Mouse (Mus musculus) heart, adult 2 months (tissue): ENCODE data around the gene Rab11fip4. TPM values are rescaled to one million over a fixed set of nuclear protein-coding genes. Genes with fewer than 3 reads are reported as not detected.

ENCODE experiments used
- DNase-seq, 2 experiments: peaks; one replicate each; pipeline ENCODE4 v3.0.0; 2021
- H3K27ac ChIP-seq: fragments of 200-600 bp; 2 replicates; pipeline ENCODE4 v1.8.1; 2022
- H3K27me3 ChIP-seq: fragments of 200-500 bp; 2 replicates; pipeline ENCODE4 v1.6.1; 2012; ENCODE audit warnings: mild to moderate bottlenecking, low read length, inconsistent platforms, mixed read lengths; ENCODE audit not compliant: control insufficient read depth, insufficient read depth
- H3K36me3 ChIP-seq: fragments of 200-500 bp; 2 replicates; pipeline ENCODE4 v1.6.1; 2012; ENCODE audit warnings: low read length, inconsistent platforms; ENCODE audit not compliant: control insufficient read depth, insufficient read depth
- H3K4me1 ChIP-seq: fragments of 200-500 bp; 2 replicates; pipeline ENCODE4 v1.6.1; 2011; ENCODE audit warnings: low read length; ENCODE audit not compliant: control insufficient read depth, insufficient read depth
- H3K4me3 ChIP-seq: fragments of 200-600 bp; 2 replicates; pipeline ENCODE4 v1.8.1; 2022
- H3K79me2 ChIP-seq: fragments of 200-500 bp; replicated peaks from 2 replicates; pipeline ENCODE4 v1.6.1; 2012; ENCODE audit warnings: mild to moderate bottlenecking, inconsistent platforms, low read length, moderate library complexity, mixed read lengths; ENCODE audit not compliant: control insufficient read depth, insufficient read depth
- H3K9ac ChIP-seq: fragments of 200-500 bp; 2 replicates; pipeline ENCODE4 v1.6.1; 2012; ENCODE audit warnings: low read depth, mild to moderate bottlenecking, control low read depth, inconsistent platforms, low read length, mixed read lengths
- CTCF ChIP-seq: fragments of 200-600 bp; IDR thresholded peaks from 2 replicates; pipeline ENCODE4 v1.8.1; 2022; ENCODE audit warnings: antibody characterized with exemption, mild to moderate bottlenecking, moderate library complexity
- EP300 ChIP-seq: fragments of 200-500 bp; IDR thresholded peaks from 2 replicates; pipeline ENCODE4 v1.6.1; 2011; ENCODE audit warnings: low read depth, low read length, control low read depth; ENCODE audit not compliant: insufficient read depth
- POLR2A ChIP-seq: fragments of 200-500 bp; IDR thresholded peaks from 2 replicates; pipeline ENCODE4 v1.6.1; 2011; ENCODE audit warnings: mild to moderate bottlenecking, low read depth, low read length, control low read depth; ENCODE audit not compliant: insufficient read depth
- whole genome bisulfite sequencing: fragments of 180-500 bp; shearing (Covaris S2); methylation state at CpG from one replicate; pipeline ENCODE4 v1.1.7; 2018; 5-methylcytosine and 5-hydroxymethylcytosine counted together
- intact Hi-C: fragments of 180-260 bp; cut with DNase I; formaldehyde crosslinking; loops from one replicate; pipeline ENCODE4 v1.15.1; 2025
- polyA plus RNA-seq: library from polyadenylated mRNA; depleted of rRNA; stranded (reverse); fragments of >200 nt; gene quantifications from 2 replicates; pipeline ENCODE4 v1.2.3, GENCODE M21; 2012
- total RNA-seq, 2 experiments: library from RNA; stranded (reverse); gene quantifications; 2 replicates each; pipeline ENCODE4 v1.2.3; 2021

Rab11fip4 gene
- total and polyA plus RNA-seq, 3 experiments, result 0.11 to 0.66 (median 0.26) TPM

DNA sequence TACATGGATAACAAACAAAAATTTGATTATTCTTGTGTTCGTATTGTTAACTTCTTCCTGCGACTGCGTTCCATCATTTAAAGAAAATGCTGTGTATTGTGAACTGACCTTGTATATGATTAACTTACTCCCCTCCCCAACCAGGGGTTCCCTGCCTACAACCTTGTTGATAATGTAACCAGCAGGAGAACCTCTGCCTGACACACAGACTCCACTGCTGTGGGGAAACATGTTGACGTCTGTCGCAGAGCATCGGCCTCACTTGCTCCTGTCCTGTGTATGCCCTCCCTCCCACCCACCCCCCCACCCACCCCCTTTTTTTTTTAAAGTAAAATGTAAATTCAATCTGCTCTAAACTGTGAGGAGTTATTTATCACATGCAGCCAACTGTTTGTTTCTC lies 9.8 kb upstream of the Rab11fip4 start:
- TF ChIP-seq EP300, result no peak
- no peak for TF ChIP-seq CTCF
- TF ChIP-seq POLR2A, result no peak
- Histone ChIP-seq H3K27ac (no peak overlapping the region), H3K4me1 (no peaks in the 10 kb centered on the region; the same call in 1 of the 2 replicates), H3K36me3 (no peaks in the 10 kb centered on the region), H3K4me3 (no peak overlapping the region), H3K27me3 (no peaks in the 10 kb centered on the region), H3K9ac (no peak overlapping the region), H3K79me2 (no peaks in the 10 kb centered on the region)
- DNase-seq, result no peak
- WGBS, result 87% methylated on average over 6 of the region's 6 CpGs
- intact Hi-C loops, result no loop called here

DNA sequence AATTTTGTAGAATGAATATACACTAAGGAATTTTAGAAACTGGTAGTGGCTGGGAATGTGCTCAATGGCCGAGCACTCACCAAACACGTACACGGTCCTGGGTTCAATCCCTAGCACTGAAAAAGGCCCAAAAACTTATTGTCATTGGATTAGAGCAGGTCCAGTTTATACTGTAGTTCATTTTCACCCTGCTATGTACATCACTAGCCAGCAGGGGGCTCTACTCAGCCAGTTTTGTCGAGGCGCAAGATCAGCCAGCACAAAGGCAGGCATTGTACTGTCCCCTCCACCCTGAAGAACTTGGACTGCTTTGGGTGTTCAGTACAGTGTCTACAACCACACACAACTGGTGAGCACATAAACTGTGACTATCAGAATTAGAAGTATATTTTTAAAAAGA lies 6.8 kb upstream of the Rab11fip4 start:
- no peaks in the 10 kb centered on the region for H3K36me3 ChIP-seq
- H3K9ac ChIP-seq, result no peak overlapping the region
- no peak overlapping the region for H3K4me3 ChIP-seq
- H3K4me1 ChIP-seq, result no peaks in the 10 kb centered on the region
- peak; percentile 39 to 58 for DNase-seq
- intact Hi-C loops, result loop anchor here (1.0 to 2.0 kb wide), 3 partner anchors 41 to 337 kb away; no protein-coding TSS in a partner anchor
- H3K27me3 ChIP-seq, result no peaks in the 10 kb centered on the region; the same call in 1 of the 2 replicates
- H3K27ac ChIP-seq, result no peak overlapping the region
- WGBS, result 3% methylated on average over 5 of the region's 5 CpGs
- TF ChIP-seq POLR2A (no peak), EP300 (peak; percentile 69; the same call in 1 of the 2 replicates), CTCF (peak; percentile 90)
- H3K79me2 ChIP-seq, result no peaks in the 10 kb centered on the region

DNA sequence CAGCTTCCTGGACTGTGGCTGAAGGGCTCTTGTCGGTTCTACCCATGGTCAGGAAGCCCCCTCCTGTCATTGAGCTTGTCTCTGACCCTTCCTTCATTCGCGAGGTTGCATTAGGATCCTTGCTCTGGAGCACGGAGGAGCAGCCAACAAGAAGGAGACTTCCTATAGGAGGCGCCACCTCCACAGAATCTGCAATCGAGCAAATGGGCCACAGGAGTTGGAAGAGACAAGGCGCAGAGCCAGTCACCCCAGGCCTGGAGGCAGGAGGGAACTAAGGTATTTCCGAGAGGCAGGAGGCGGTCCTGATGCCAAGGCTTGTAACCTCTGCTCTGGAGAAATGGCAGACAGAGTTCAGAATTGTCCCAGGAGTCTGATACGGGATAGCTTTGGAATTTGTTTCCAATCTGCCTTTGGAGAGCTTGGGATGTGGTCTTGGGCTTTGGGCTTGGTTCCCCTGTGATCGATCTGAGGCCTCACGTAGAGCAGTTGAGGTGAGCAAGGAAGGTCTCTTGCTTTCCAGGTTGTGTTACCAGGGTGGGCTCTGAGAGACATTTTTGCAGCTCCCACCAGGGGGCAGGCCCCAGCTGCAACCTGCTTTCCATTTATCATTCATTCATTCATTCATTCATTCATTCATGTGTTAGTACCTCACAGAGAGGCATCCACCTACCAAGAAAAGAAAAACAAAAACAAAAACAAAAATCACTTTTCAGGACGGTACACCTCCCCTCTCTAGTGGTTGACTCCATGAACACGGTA lies 1.5 kb upstream of the Rab11fip4 start:
- intact Hi-C loops, result no loop called here
- WGBS, result 42% methylated on average over 14 of the region's 14 CpGs
- DNase-seq, result no peak
- Histone ChIP-seq H3K4me3 (no peak overlapping the region), H3K9ac (no peak overlapping the region), H3K27me3 (peaks cover 12% of the 10 kb centered on the region), H3K27ac (no peak overlapping the region), H3K4me1 (no peaks in the 10 kb centered on the region), H3K36me3 (no peaks in the 10 kb centered on the region), H3K79me2 (no peaks in the 10 kb centered on the region)
- TF ChIP-seq CTCF, result 0 out of 2 replicates have a peak, but pooled peaks have one; percentile 2
- TF ChIP-seq EP300, result no peak
- no peak for TF ChIP-seq POLR2A

DNA sequence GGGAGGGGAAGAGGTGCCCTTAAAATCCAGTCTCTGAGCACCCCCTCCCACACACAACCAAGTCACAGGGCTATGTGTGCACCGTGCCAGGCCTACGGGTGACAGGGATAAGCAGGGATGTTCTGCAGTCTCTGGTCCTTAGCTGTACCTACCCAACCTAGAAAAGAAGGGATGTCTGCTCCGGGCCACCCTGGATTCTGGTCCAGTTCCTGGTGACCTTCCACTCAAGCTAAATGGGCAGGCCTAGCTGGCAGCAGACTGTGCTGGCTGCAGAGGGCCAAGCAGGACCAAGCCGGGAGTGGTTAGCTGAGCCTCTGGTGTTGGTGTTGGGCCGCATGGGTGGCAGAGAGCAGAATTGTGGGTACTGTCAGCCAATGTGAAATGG lies 571 bp downstream of the Rab11fip4 start:
- Histone ChIP-seq H3K79me2 (no peaks in the 10 kb centered on the region), H3K4me3 (peak overlapping the region; percentile 39)

DNA sequence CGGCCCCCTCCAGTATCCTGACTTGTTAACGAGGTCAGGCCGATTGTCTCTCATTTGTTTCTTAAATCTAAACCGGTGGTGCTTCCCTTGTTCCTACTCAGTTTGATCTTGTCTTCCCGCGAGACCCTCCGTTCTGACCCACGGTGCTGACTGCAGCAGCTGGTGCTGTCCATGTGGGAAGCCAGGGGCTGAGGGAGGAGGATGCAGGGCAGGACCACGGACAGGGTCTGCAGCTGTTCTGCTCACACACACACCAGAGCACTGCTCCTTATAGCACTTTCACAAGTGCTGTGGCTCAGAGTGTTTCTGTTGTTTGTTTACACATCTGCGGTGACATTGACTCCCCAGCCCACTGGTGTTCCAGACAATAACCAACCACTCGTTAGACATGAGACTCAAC lies 2.5 kb downstream of the Rab11fip4 start:
- intact Hi-C loops, result no loop called here
- whole genome bisulfite sequencing, result 29% methylated on average over 11 of the region's 11 CpGs
- no peak for DNase-seq
- peaks cover 12% of the 10 kb centered on the region for H3K27me3 ChIP-seq
- H3K27ac ChIP-seq, result no peak overlapping the region
- no peaks in the 10 kb centered on the region for H3K79me2 ChIP-seq
- H3K4me1 ChIP-seq, result no peaks in the 10 kb centered on the region
- no peak overlapping the region for H3K9ac ChIP-seq
- no peak for TF ChIP-seq POLR2A
- TF ChIP-seq CTCF, result no peak
- no peak for TF ChIP-seq EP300
- H3K4me3 ChIP-seq, result no peak overlapping the region
- H3K36me3 ChIP-seq, result no peaks in the 10 kb centered on the region

More for the DNA sequence above, 571 bp downstream of the Rab11fip4 start:
- intact Hi-C loops, result no loop called here
- WGBS, result 41% methylated on average over 5 of the region's 5 CpGs
- no peak overlapping the region for H3K9ac ChIP-seq
- H3K4me1 ChIP-seq, result no peaks in the 10 kb centered on the region
- H3K36me3 ChIP-seq, result no peaks in the 10 kb centered on the region
- peaks cover 12% of the 10 kb centered on the region for H3K27me3 ChIP-seq
- DNase-seq, result no peak
- no peak overlapping the region for H3K27ac ChIP-seq
- TF ChIP-seq POLR2A (no peak), CTCF (no peak), EP300 (no peak)

DNA sequence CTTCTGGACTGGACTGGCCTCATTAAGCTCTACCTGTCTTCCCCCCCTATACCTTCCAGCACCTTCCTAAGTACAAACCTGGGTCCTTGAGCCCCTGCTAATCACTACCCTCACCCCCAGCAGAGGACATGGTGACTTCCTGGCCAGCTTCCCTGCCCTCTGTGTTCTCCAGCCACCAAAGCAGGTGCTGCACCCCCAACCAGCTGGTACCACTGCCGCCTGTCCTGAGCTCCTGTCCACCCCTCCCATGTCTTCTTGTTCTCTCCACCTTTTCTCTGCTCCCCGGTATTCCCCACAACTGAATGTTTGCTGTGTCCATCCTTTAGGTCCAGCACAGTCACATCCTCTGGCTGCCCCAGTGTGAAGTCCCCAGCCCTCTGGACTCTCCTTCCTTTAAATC lies 19.4 kb downstream of the Rab11fip4 start:
- Histone ChIP-seq H3K36me3 (no peaks in the 10 kb centered on the region), H3K9ac (no peak overlapping the region), H3K4me3 (no peak overlapping the region), H3K79me2 (no peaks in the 10 kb centered on the region), H3K4me1 (no peaks in the 10 kb centered on the region), H3K27ac (no peak overlapping the region), H3K27me3 (no peaks in the 10 kb centered on the region)
- 59% methylated on average over 2 of the region's 2 CpGs for WGBS
- TF ChIP-seq EP300, result no peak
- TF ChIP-seq POLR2A, result no peak
- intact Hi-C loops, result no loop called here
- no peak for DNase-seq
